Mouse (Mus musculus) 416B (cell line): ENCODE results near the gene Cep19.
A peak's percentile ranks its signal among the peaks of the same experiment; 100 is the strongest.

ENCODE experiments used
- DNase-seq: peaks from one replicate; pipeline ENCODE4 v3.0.0; 2011; ENCODE audit warnings: low read depth

Gene Cep19

GRCm38 (mm10) chr16:32107342-32108045 is 7.9 kb downstream of the Cep19 start:
- DNase-seq: peak; percentile 92

DNA sequence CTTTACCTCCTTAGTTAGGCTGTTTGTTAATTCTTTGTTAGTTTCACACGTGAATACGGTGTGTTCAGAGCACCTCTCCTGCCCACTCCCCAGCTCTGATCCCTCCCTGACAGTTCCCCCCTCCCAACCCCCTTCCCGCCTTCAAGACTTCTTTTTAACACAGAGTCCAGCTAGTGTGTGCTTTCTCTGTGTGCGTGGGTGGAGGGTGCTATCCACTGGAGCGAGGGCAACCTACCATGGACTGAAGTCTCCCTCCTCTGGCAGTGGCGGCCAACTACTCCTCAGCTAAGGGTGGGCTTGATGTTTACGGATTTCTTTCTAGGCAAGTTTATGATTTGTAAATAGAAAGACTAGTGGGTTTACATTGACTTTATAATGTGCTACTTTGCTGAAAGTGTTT is 8.6 kb downstream of the Cep19 start:
- DNase-seq: peak; percentile 81

- DNase-seq: no peak
These were observed 9.0 kb downstream of the Cep19 start for GRCm38 (mm10) chr16:32108578-32108977.

DNA sequence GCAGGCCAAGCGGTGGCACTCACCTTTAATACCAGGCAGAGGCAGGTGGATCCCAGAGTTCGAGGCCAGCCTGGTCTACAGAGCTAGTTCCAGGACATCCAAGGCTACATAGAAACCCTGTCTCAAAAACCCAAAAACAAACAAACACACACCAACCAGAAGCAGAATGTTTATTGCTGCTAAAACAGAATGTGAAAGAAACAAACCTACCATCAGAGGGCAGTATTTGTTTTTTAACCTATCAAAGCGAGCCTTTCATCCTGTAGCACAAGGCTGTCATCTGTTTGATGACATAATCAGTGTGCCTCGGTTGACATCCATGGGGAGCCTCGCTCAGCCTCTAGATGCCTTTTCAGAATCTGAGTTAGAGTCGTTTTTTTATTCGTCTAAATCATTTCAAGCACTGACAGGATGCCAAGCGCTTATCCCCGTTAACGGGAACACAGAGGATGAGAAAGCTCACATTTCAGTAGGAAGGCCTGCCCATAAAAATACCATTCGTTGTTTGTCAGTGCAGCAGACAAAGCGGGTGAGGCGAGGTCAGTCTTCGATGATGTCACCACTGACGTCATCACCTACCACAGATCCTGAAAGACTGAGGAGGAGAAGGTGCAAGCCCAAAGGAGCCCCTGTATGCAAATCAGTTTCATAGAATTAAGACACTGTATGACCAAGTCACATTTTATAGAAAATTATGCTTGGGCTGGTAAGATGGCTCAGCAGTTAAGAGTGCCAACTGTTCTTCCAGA is 11.5 kb downstream of the Cep19 start:
- peak; percentile 82 for DNase-seq

DNA sequence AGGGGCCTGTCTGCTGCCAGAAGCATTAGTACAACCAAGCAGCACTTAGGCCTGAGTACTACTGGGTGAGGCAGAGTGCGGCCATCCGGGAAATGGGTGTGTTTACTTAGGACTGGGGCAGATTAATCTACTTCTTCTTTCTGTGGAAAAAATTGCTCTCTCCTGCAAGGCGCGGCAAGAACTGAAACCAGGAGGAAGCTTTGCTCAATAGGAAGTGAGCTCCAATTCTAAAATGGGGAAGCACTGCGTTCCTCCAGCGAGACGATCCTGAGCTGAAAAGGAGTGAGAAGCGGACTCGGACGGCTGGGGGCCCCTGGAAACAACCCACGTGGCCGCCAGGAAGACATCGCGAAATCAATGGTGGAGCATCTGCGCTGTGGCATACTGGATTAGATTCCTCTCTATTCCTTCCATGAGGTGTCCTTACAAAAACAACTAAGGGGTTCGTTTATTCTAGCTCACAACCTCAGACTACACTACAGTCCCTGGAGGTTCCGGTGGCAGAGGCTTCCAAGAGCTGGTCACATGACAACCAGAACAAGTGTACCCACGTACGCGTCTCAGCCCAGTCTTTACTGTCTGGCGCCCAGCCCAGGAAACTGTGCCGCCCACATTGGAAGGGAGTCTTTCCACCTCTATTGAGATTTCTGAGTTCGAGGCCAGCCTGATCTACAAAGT is 14.1 kb downstream of the Cep19 start:
- DNase-seq: peak; percentile 97

DNA sequence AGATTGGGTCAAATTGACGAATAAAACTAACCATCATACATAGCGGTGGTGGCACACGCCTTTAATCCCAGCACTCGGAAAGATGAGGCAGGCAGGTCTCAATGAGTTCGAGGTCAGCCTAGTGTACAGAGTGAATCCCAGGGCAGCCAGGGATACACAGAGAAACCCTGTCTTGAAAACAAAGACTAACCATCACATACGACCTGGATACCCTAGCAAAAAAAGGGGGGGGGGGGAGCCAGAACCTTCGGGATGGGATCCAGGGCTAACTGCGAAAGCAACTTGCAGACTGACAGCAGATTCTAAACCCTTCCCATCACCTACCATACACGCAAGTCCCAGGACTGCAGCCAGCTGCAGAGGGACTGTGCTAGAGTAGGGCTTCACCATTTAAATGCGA is 14.8 kb downstream of the Cep19 start:
- no peak for DNase-seq

GRCm38 (mm10) chr16:32114968-32115695 is 15.5 kb downstream of the Cep19 start:
- peak; percentile 89 for DNase-seq

DNA sequence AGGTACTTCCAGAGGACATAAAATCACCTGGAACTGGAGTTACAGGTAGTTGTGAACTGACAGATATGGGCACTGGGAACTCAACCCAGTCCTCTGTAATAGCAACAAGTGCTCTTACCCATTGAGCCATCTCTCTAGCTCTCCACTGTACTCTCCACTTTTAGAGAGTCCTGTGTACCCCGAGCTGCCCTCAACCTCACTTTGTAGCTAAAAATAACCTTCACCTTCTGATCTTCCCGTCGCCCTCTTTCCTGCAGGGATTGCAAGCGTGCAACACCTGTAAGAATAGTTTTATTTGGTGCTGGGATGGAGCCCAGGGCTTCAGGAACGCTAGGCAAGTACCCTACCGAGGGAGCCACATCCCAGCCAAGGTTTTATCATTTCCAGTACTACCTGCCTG is 16.2 kb downstream of the Cep19 start:
- no peak for DNase-seq

DNA sequence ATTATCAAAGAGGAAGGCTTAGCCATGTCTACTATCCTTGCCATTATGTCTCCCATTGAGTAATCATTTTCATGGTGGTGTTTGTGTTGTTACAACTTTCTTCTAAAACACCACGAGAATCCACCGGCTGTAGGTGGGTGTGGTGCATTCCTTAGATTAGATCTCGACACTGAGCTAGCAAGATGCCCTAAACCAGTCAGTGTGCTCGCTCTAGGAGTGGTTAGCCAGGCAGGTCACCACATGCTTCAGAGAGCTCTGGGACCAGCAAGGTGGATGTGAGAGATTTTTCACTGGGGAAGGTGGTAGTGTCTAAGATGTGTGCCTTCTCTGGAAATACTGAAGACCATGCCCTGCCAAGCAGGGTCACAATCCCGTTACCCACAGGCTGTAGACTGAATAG is 16.6 kb downstream of the Cep19 start:
- peak; percentile 64 for DNase-seq

DNA sequence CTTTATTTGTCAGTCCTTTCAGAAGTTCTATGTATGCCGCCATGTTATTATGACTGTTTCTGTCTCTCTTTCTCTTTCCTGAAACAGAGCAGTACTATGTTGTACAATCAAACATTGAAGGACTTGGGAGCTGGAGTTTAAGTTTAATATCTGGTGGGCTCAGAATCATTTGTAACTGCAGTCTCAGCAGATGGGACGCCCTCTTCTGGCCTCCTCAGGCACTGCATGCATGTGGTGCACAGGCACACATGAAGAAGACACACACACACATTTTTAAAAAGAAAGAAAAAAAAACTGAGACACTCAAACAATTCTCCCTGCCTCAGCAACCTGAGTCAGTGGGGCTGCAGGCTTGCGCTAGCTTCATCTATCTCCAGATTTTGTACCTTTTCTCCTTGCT is 20.9 kb downstream of the Cep19 start:
- DNase-seq: no peak

- no peak for DNase-seq
These were observed 24.4 kb downstream of the Cep19 start for GRCm38 (mm10) chr16:32124020-32124419.

DNA sequence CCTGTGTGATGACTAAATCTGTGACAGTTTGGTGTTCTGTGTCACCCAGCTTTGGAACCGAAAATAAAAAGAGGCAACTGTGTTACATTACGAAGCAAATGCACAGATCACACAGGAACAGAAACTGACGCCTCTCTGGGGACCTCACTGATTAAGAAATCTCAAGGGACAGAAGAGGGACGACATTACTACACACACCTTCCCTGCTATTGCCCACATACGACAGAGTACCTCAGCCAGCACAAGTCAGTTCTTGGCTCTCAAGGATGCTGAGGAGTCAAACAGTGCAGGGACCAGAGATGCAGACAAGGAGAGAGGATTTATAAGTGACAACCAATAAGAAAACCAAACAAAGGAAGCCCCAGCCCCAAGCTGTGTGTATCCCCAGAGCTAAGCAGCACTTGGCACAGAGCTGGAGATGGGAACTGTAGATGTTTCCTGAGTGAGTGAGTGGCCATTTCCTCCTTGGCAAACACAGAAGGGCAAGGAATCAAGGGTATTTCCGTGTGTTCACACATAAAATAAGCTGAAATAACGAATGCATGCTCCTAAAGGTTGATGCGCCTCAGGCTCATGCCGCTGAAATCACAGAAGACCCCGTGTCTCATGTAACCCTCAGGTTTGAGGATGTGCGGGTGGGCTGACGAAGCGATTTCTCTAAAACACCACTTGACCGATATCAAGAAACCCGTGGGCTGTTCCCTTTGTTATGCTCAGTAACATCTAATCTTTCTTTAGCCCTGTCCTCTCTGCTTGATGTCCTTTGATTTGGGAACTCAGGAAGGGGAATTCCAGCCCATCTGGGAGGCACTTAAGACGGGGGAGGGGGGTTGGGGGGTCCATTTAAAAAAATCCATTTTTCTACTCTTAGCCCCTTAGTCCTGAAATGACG is 25.1 kb downstream of the Cep19 start:
- peak; percentile 42 for DNase-seq

DNA sequence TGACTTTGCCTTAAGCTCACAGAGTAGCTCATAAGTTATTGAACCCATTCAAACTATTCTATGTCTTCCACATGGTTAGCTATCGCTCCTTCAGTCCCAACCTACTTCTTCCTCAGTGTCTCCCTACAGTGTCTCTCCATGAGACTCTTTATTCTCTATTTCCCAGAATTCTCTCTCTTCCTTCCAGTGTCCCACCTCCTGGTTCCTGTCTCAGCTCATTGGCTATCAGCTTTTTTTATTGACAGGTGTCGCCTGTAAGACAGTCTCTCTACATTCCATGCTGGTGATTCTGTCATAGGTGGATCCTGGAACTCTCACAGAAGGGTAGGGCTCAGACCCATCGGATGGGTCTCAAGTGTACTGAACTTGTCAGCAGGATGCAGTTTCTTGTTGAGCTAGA is 25.8 kb downstream of the Cep19 start:
- DNase-seq: no peak

DNA sequence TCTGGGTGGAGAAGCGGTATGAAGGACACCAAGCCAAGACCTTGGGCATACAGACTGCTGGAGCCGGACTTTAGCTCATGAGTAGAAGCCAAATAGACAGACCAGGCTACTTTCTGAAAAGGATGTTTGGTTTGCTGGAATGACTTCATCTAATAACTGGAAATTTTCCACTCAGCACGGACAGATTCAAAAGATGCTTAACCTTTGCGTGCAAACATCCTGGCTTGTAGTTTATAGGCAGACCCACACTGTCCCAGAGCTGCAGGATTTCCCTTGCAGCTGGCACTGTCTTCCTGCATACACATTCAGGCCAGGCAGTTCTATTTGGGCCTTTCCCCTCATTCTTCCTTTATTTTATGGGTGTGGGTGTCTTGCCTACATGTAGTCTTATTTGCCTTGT is 27.4 kb downstream of the Cep19 start:
- DNase-seq: peak; percentile 46

DNA sequence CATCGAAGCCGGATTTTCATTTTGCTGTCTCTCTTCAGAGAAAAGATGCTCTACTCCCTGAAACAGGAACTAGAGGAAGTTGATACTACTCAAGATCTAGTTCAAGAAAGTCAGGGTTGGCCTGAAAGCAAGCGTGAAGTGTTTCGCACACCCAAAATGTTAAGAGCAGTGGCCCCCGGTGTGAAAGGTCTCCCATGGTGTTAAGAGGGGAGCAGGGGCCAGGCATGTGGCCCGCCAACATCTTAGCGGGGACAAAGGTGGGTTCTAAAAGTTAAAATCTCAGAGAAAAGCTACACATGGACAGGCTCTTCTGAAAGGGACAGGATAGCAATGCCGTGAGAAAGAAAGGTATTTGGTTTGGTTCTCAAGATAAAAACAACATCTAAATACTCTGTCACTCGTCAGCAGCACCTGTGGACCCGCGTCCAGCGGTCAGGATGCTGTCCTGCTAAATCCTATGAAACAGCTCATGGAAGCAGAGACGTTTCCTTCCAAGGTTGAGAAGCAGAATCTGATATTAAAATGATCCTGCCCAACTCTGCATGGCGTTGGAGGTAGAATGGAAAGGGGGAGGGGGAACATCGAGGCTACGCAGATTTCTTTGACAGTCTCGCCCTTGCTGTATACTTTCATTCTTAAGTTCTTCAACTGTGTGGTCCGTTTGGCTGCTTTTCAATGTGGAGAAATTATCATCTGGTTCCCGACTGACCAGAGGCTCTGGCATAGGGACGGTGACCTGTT is 30.0 kb downstream of the Cep19 start:
- peak; percentile 61 for DNase-seq

DNA sequence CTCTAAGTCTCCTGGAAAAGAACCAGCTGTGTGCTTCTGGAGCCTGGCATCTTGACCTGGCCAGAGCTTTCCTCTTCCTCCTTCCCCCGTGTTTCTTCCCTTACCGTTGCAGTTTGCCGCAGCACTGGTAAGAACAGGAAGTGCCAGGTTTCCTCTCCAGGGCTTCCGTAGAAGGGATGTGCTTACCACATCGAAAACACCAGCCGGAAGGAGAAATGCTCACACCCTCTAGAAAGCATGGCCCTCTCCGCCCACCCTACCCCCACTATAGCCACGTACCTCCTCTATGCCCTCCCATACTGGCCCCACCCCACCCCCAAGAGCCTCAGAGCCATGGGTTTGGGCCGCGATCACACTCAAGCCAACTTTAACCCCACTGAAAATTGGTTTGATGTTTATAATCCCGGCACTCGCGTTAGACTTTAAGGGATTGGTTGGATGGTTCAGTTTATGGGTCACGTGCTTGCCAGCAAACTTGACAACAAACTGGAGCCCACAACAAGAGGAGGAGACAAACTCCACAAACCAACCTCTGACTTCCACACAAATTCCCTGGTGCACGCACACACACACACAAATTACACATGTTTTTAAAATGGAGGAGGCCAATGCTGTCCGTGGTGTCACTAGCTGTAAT is 30.7 kb downstream of the Cep19 start:
- peak; percentile 98 for DNase-seq

DNA sequence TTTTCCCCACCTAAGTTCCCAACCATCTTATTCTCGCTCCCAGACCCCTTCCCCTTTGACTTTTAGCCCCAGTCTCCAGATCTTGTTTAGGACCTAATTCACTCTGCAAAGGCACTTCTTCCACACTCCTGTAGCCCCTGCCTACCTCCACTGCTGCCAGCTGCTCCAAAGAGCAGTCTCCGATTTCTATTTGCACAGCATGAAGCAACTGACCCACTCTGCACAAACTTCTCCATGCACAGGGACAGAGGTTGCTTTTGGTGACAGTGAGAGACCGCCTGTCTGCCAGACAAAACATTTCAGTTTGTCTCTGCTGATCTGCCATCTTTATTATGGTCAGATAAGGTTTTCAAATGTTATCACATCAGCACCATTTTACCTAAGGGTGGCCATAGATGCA is 33.5 kb downstream of the Cep19 start:
- DNase-seq: no peak

- no peak for DNase-seq
These were observed 36.3 kb downstream of the Cep19 start for GRCm38 (mm10) chr16:32135842-32136357.

DNA sequence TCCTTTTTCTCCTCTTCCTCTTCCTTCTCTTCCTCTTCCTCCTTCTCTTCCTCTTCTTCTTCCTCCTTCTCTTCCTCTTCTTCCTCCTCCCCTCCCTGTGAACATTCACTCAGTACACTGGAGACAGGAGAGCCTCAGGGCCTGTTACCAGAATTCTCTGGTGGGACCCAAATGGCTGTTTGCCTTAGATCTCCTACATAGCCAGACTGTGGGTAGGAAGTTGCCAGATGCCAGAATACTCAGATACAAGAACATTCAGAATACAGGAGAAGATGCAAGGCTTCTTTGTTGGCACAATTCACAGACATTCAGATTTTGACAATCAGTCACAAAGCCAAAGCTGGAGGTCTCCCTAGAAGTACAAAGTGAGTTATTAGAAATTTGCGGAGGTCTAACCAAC is 39.4 kb downstream of the Cep19 start:
- no peak for DNase-seq

- DNase-seq: no peak
These were observed 44.2 kb downstream of the Cep19 start for GRCm38 (mm10) chr16:32143766-32144165.
